In genomic region chr12:116741300-116741699, GRCm38 (mm10) we compare ENCODE assay signal across 21 mouse cellular contexts.
"Had no signal": no experiment of that assay in that cellular context is flagged by ENCODE, and none has a peak within 500 bp of the region (broad histone marks: within the 10 kb centered on the region; RNA-seq: fewer than 3 reads in every experiment).

No protein-coding gene starts in this region.

- H3K27ac ChIP-seq: heart, adult 2 months; heart, embryonic 13.5 days; heart, embryonic 15.5 days; kidney, embryonic 15.5 days; limb, embryonic 12.5 days; liver, embryonic 12.5 days; liver, embryonic 14.5 days had no signal

- ATAC-seq: forebrain, postnatal 0 days; intestine, embryonic 16.5 days; liver, embryonic 12.5 days had no signal

- H3K4me1 ChIP-seq: heart, embryonic 13.5 days; heart, embryonic 15.5 days; kidney, embryonic 15.5 days; limb, embryonic 12.5 days; liver, embryonic 12.5 days had no signal

- H3K27me3 ChIP-seq: heart, embryonic 13.5 days; heart, embryonic 15.5 days; kidney, embryonic 15.5 days; limb, embryonic 12.5 days; liver, embryonic 12.5 days had no signal

- H3K9ac ChIP-seq: forebrain, postnatal 0 days; heart, embryonic 13.5 days; heart, embryonic 15.5 days; kidney, embryonic 15.5 days; limb, embryonic 12.5 days; liver, embryonic 12.5 days; liver, embryonic 14.5 days had no signal

- H3K4me2 ChIP-seq: heart, embryonic 11.5 days; heart, embryonic 13.5 days; heart, embryonic 15.5 days; kidney, embryonic 15.5 days; limb, embryonic 12.5 days; liver, embryonic 12.5 days had no signal

- H3K36me3 ChIP-seq: heart, embryonic 13.5 days; heart, embryonic 15.5 days; kidney, embryonic 15.5 days; limb, embryonic 12.5 days; liver, embryonic 12.5 days had no signal

- DNase-seq: forebrain, postnatal 0 days; gastrocnemius, postnatal 14 days; gastrocnemius, postnatal 36 days; heart, adult 11 months; heart, adult 2 months; heart, postnatal 14 days; heart, postnatal 36 days; kidney, adult 11 months; kidney, adult 2 months; kidney, adult 9 months; kidney, postnatal 14 days; kidney, postnatal 36 days; left cerebral cortex, postnatal 4 days had no signal

- H3K9me3 ChIP-seq: heart, embryonic 13.5 days; heart, embryonic 15.5 days; kidney, embryonic 15.5 days; limb, embryonic 12.5 days; liver, embryonic 12.5 days had no signal

- H3K4me3 ChIP-seq: heart, adult 2 months; heart, embryonic 13.5 days; heart, embryonic 15.5 days; kidney, embryonic 15.5 days; limb, embryonic 12.5 days; liver, embryonic 12.5 days had no signal
